Mouse (Mus musculus) right cerebral cortex, postnatal 4 days (tissue): Measurements from ENCODE around the gene Hdac9.

Source experiments
- DNase-seq: peaks from one replicate; pipeline ENCODE4 v3.0.0-alpha.2; 2022

Gene Hdac9

GRCm38 (mm10) chr12:34806528-34806927, 110.4 kb downstream of the Hdac9 start:
- no peak for DNase-seq

DNA sequence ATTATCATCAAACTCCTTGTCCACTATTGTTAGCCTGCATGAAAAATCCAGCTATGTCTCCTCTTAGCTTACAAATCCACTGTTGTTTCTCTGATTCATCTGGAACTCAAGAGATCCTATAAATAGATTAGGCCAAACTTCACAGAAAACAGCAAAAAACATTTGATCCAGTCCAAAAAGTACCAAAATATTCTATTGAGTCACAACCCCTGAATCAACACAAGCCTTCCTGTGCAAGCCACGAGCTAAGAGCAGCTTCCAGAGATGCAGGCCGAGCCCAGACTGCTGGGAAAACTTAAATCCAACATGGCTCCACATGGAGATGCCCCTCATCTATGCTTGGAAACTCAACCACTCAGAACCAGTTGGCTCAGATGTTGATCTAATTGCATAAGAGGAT, 113.2 kb downstream of the Hdac9 start:
- DNase-seq, result no peak

DNA sequence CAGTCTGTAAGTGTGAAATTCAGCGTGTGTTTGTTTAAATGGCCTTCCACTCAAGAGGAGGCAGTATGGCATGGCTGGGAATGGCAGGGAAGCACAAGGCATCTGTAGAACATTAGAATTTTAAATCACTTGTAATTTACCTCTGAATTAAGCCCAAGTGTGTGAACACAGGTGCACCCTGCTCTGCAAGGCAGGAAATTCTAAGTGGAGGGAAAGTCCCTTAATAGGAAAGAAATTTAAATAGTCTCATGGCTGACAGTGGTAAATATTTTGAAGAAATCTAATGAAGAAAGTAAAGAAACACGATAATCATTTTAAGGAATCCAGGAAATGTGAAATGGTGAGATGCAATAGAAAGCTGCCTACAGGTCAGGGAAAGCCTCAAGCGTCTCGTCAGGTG, 114.6 kb downstream of the Hdac9 start:
- no peak for DNase-seq

DNA sequence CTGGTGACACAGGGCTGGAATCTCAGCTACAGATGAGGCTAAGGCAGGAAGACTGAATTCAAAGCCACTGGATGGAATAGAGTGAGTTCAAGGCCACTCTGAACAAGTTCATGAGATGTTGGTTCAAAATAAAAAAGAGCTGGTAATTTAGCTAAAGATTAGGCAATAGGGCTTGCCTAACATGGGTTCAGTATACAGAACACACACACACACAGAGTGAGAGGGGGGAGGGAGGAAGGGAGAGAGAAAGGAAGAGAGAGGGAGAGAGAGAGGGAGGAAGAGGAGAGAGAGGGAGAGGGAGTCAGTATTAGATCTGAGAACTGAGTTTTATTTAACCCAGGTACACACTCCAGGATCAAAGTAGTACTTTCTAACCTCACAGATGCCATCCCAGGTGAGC, 115.1 kb downstream of the Hdac9 start:
- DNase-seq, result no peak

GRCm38 (mm10) chr12:34797389-34797788, 119.5 kb downstream of the Hdac9 start:
- no peak for DNase-seq

DNA sequence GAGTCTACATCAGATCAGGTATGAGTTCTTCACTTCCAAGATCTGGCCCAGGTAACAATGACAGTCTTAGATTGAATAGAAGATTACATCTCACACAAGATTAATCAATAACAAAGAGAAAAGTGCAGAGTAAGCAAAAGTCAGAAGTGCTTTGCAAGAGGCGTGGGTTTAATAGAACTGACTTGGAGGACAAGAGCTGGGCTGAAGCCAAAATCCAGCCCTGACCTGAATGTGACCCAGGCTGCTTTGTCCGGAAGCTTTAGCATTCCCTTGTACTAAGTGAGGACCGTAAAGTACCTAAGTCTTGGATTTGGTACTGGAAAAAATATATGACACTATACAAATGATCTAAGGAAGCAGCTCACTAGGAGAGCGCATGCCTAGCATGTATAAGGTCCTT, 121.4 kb downstream of the Hdac9 start:
- no peak for DNase-seq

DNA sequence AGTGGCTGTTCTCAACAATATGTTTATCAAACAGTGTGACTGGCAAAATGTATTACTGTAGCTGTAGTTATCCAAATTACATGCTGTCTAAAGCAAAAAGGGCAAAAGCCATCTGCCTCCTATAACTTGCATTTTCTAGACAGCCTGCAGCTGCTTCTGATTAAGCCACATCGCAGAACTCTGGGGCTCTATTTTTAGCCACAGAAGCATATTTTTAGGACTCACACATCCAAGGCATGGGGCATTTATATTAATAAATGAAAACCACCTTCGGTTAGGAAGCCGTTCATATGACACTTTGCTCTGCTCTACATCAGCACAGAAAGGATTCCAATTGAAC, 124.8 kb downstream of the Hdac9 start:
- DNase-seq, result no peak

DNA sequence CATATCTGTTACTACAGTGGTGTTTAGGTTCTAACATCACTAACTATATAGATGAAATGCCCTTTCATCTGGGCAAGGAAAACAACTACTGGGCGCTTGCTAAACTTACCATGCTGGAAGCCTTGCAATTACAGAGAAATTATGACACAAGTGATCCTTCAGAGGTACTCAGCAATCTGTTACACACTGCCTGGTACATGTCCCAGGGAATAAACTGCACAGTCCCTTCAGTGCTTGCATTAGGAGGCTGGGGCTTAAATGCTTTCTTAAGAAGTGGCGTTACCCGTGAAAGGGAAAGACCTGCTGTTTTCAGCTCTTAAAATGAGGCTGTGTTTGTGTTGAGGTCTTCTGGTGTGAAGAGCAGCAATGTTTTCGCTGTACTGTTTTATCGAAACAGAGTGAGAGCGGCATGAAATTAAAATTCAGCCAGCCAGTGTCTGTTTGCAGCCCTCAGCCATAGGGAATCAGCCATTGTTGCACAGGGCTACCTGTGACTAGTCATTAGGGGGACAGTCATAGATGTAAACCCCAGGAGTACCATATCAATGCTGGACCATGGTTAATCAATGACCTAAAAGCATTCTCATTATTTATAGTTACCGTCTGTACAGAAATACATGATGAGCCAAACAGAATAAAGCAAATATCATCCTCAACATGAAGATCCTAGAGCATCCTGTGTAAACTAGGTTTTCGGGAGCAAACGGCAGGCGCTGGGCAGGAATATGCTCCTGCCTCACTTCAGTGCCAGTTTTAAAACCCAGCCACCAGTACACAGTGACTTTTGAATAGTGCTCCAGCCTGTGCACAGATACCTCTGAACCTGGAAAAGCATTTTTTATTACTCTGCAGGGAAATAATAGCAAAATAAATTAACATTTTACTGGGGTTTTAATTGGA, 125.4 kb downstream of the Hdac9 start:
- DNase-seq, result no peak

GRCm38 (mm10) chr12:34789031-34789982, 127.6 kb downstream of the Hdac9 start:
- no peak for DNase-seq

- no peak for DNase-seq
These were observed 129.5 kb downstream of the Hdac9 start for GRCm38 (mm10) chr12:34787380-34787779.

- no peak for DNase-seq
These were observed 133.3 kb downstream of the Hdac9 start for GRCm38 (mm10) chr12:34783574-34783973.

DNA sequence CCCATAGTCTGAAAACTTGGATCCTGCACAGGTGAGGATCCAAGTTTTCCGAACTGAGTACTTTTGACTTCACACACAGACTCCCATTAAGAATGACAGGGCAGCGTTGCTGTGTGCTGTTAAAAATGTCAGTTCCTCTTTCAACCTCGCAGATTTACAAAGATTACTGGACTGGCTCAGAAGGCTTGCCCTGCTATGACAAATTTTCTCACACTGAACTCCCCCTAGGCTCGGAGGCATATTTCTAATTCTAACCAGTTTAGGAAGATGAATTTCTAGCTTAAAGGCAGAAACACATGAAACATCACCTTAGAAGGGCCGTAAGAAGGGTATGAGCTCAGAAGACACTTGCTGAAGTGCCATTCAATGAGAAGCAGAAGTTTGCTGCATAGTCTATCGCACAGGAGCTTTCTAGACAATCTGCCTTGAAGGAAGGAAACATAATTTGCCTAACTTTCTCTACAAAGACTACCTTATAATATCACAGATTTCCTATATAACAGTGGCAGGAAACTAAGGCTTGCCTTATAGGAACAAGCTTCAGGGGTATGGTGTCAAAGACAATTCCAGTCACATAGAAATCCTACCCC, 137.4 kb downstream of the Hdac9 start:
- DNase-seq, result no peak

DNA sequence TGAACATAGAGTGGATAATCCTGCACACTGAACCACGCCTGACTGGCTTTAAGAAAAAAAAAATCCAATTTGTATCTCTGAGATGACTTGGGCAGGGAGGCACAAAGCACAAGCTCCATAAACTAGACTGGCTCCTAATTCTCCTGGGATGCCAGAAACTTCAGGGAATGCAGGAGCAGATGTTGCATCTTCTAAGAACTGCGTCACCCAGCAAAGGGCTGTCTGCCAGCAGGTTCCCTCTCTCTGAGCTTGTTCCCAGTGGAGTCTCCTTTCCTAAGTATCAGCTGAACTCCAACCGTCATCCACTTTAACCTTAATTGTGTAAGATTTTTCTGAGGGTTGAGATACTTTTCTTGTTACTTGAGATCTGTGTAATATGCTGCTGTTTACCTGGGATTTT, 140.7 kb downstream of the Hdac9 start:
- DNase-seq, result no peak

GRCm38 (mm10) chr12:34774071-34774470, 142.8 kb downstream of the Hdac9 start:
- no peak for DNase-seq

- DNase-seq, result no peak
These were observed 149.6 kb downstream of the Hdac9 start for GRCm38 (mm10) chr12:34767226-34767775.

GRCm38 (mm10) chr12:34747266-34747665, 169.6 kb downstream of the Hdac9 start:
- no peak for DNase-seq

GRCm38 (mm10) chr12:34725204-34725603, 191.7 kb downstream of the Hdac9 start:
- no peak for DNase-seq

DNA sequence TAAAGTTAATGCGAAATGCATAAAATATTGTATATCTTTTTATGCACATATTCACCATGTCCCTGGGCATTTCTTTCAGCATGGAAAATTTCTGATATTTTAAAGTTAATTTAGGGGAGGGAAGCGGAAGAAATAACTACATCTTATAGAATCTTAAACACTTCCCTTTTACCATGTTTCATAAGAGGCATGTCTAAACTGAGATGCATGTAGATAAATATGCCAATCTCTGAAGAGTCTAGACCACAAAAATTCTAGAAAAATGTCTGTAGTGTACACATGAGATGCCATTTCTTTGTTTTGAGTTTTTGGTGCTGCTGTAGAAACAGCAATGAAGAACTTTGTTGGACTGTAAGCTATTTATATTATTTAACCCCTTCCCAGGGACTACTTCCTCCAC, 192.6 kb downstream of the Hdac9 start:
- no peak for DNase-seq

DNA sequence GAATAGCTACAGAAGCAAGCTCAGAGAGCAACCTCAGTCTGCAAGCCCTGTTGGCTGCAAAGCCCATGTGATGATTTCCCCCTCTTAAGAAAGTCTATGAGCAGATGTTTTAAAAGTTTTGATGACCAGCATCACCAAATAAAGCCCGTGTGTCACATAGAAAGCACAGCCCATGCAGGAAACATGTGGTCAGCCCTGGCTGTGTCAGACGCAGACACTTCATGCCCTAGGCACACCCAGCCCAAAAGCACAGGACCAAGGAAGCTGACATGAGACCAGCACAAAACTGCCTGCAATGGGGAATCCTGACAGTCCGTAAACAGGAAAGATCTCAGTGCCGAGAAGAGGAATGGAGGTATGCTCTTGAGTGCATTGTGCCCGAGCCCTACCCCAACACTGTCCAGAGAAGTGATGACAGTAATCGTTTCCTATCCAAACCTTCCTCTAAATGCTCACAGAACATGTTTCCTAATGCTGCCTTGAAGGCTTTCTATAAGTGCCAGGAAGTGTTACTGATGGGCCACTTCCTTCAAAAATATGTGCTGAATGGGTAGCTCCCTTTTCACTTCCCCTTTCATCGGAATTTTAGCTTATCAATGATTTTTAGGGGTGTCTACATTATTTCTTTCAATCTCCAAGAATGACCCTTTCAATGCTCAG, 193.9 kb downstream of the Hdac9 start:
- DNase-seq, result no peak

GRCm38 (mm10) chr12:34720906-34721305, 196.0 kb downstream of the Hdac9 start:
- no peak for DNase-seq

GRCm38 (mm10) chr12:34714266-34714939, 202.5 kb downstream of the Hdac9 start:
- DNase-seq, result no peak

GRCm38 (mm10) chr12:34697981-34698380, 218.9 kb downstream of the Hdac9 start:
- no peak for DNase-seq
